In genomic region chr9:111412471-111413160, GRCm38 (mm10) we compare ENCODE assay signal across 13 mouse cellular contexts. TPM values are rescaled to one million over a fixed set of nuclear protein-coding genes. Genes with fewer than 3 reads are reported as not detected.
A peak's percentile ranks its signal among the peaks of the same experiment; 100 is the strongest.
DNase-seq lines count a peak whose midpoint lies in the region; ATAC-seq lines count a peak whose summit lies in the region.
"Had no signal": no experiment of that assay in that cellular context is flagged by ENCODE, and none has a peak within 500 bp of the region (broad histone marks: within the 10 kb centered on the region; RNA-seq: fewer than 3 reads in every experiment).

No protein-coding gene starts in this region.

- no peak overlapping the region for H3K4me2 ChIP-seq in embryonic facial prominence, embryonic 14.5 days (ENCODE audit: low read depth, low read length)
- no peak overlapping the region for H3K4me2 ChIP-seq in liver, embryonic 12.5 days

- no peak overlapping the region for H3K27ac ChIP-seq in embryonic facial prominence, embryonic 14.5 days (replicated peaks; ENCODE audit: low read depth, low read length)
- H3K27ac ChIP-seq in embryonic facial prominence, embryonic 10.5 days (replicated peaks), result no peak overlapping the region
- no peak overlapping the region for H3K27ac ChIP-seq in liver, embryonic 12.5 days

- peak; percentile 42 for DNase-seq in embryonic facial prominence, embryonic 14.5 days (ENCODE audit: low spot score)
- no peak for DNase-seq in embryonic facial prominence, embryonic 10.5 days (ENCODE audit: low spot score)
- DNase-seq in layer of hippocampus, postnatal 14 days (ENCODE audit: low spot score in 2 of 2), result peak; percentile 59 to 78
- peak; percentile 59 for DNase-seq in retina, embryonic 14.5 days (ENCODE audit: low spot score)
- no peak for DNase-seq in urinary bladder, postnatal 36 days (ENCODE audit: low spot score in 2 of 2)
- no peak for DNase-seq in adrenal gland, postnatal 10 days
- DNase-seq: B cell, adult 2 months; cerebellum, adult 9-10 months; heart, adult 18-20 months; kidney, postnatal 14 days; lung, postnatal 36 days had no signal

- WGBS in embryonic facial prominence, embryonic 14.5 days, result 68% methylated on average over 16 of the region's 16 CpGs
- 87% methylated on average over 16 of the region's 16 CpGs for WGBS in embryonic facial prominence, embryonic 10.5 days
- WGBS in liver, embryonic 12.5 days (ENCODE audit: insufficient replicate concordance), result 81% methylated on average over 16 of the region's 16 CpGs

- H3K4me1 ChIP-seq in embryonic facial prominence, embryonic 14.5 days (ENCODE audit: control insufficient read depth, insufficient read depth, low read length), result peaks cover 3% of the 10 kb centered on the region; the same call in 1 of the 2 replicates
- no peaks in the 10 kb centered on the region for H3K4me1 ChIP-seq in embryonic facial prominence, embryonic 10.5 days
- H3K4me1 ChIP-seq in liver, embryonic 12.5 days, result no peaks in the 10 kb centered on the region

- H3K27me3 ChIP-seq in embryonic facial prominence, embryonic 14.5 days (replicated peaks; ENCODE audit: control insufficient read depth, insufficient read depth, low read length), result no peaks in the 10 kb centered on the region
- H3K27me3 ChIP-seq in embryonic facial prominence, embryonic 10.5 days (replicated peaks; ENCODE audit: low read depth, poor library complexity, severe bottlenecking), result no peaks in the 10 kb centered on the region
- no peaks in the 10 kb centered on the region for H3K27me3 ChIP-seq in liver, embryonic 12.5 days (replicated peaks)

- peak; percentile 44; the same call in 1 of the 2 replicates for ATAC-seq in embryonic facial prominence, embryonic 14.5 days (ENCODE audit: low read depth)
- peak; percentile 78 for ATAC-seq in frontal cortex, adult (ENCODE audit: low TSS enrichment)
- ATAC-seq in liver, embryonic 12.5 days, result no peak

- H3K9me3 ChIP-seq in embryonic facial prominence, embryonic 14.5 days (ENCODE audit: control insufficient read depth, low read length), result no peaks in the 10 kb centered on the region
- no peaks in the 10 kb centered on the region for H3K9me3 ChIP-seq in embryonic facial prominence, embryonic 10.5 days
- H3K9me3 ChIP-seq in liver, embryonic 12.5 days (replicated peaks), result no peaks in the 10 kb centered on the region

- no peak overlapping the region for H3K9ac ChIP-seq in embryonic facial prominence, embryonic 14.5 days (ENCODE audit: low read depth, low read length)
- H3K9ac ChIP-seq in liver, embryonic 12.5 days, result no peak overlapping the region

- no peak overlapping the region for H3K4me3 ChIP-seq in embryonic facial prominence, embryonic 14.5 days (ENCODE audit: low read depth, low read length)
- H3K4me3 ChIP-seq in embryonic facial prominence, embryonic 10.5 days, result no peak overlapping the region
- H3K4me3 ChIP-seq in liver, embryonic 12.5 days, result no peak overlapping the region

- no peaks in the 10 kb centered on the region for H3K36me3 ChIP-seq in embryonic facial prominence, embryonic 14.5 days (ENCODE audit: control insufficient read depth, insufficient read depth, low read length)
- H3K36me3 ChIP-seq in embryonic facial prominence, embryonic 10.5 days (replicated peaks), result no peaks in the 10 kb centered on the region
- no peaks in the 10 kb centered on the region for H3K36me3 ChIP-seq in liver, embryonic 12.5 days

RNA-seq across cellular contexts. Expression of gene Dclk3, which starts 26.3 kb away (rescaled TPM):
- polyA plus RNA-seq in embryonic facial prominence, embryonic 14.5 days (2014; fragmentation: Nextera tagmentation; extraction: Ambion mirVana), result 2.4 TPM in 2 replicates
- polyA plus RNA-seq in embryonic facial prominence, embryonic 10.5 days (2016; fragmentation: Nextera tagmentation; extraction: Ambion mirVana), result 0.18 and 0.64 TPM in 2 replicates
- total RNA-seq in layer of hippocampus, postnatal 14 days (2021), result 1 to 10 TPM; 6.7 to 7.9 TPM
- 0.07 and 0.13 TPM in 2 replicates for polyA plus RNA-seq in liver, embryonic 12.5 days (2016; fragmentation: Nextera tagmentation; extraction: Ambion mirVana)
- 1 to 10 TPM; 1.3 to 1.7 TPM for total RNA-seq in adrenal gland, postnatal 10 days (2021)

Comparison
In these comparisons a context has a peak if more than half of its experiments do, and no peak if none do; other contexts are left out.
1. DNase-seq: peak in embryonic facial prominence, embryonic 14.5 days (single experiment), layer of hippocampus, postnatal 14 days (2 of 2) and retina, embryonic 14.5 days (single experiment); none in embryonic facial prominence, embryonic 10.5 days (single experiment), urinary bladder, postnatal 36 days (0 of 2) and adrenal gland, postnatal 10 days (single experiment).